Mouse (Mus musculus): ENCODE measurements at regions not wholly inside any gene's neighbourhood (a gene's known extent, or its start where the extent isn't known, plus 50 kb on each side); places are given as distances from the start of the nearest gene placed in this dataset.
A peak's percentile ranks its signal among the peaks of the same experiment; 100 is the strongest.

GRCm38 (mm10) chr1:169187658-169188057, 343.6 kb downstream of the Nuf2 start:
- Histone ChIP-seq H3K27ac (ENCODE audit: insufficient read depth, low read depth, low read length) (peak overlapping the region; percentile 92), H3K4me3 (ENCODE audit: insufficient read depth, low read depth, low read length) (no peak overlapping the region), H3K4me1 (ENCODE audit: control insufficient read depth, insufficient read depth, low read length) (peaks cover 5% of the 10 kb centered on the region)
- TF ChIP-seq POLR2A (IDR thresholded peaks at IDR 0.05; ENCODE audit: insufficient read depth, low read depth, low read length) (no peak), CTCF (IDR thresholded peaks at IDR 0.05; ENCODE audit: insufficient read depth, low read depth, low read length) (no peak)
- 14% methylated on average over 1 of the region's 1 CpGs for WGBS

- TF ChIP-seq POLR2A (IDR thresholded peaks at IDR 0.05; ENCODE audit: insufficient read depth, low read depth, low read length) (no peak), CTCF (IDR thresholded peaks at IDR 0.05; ENCODE audit: insufficient read depth, low read depth, low read length) (no peak)
- Histone ChIP-seq H3K27ac (ENCODE audit: insufficient read depth, low read depth, low read length) (no peak overlapping the region), H3K4me3 (ENCODE audit: insufficient read depth, low read depth, low read length) (no peak overlapping the region), H3K4me1 (ENCODE audit: control insufficient read depth, insufficient read depth, low read length) (no peaks in the 10 kb centered on the region)
- 93% methylated on average over 2 of the region's 2 CpGs for WGBS
Measured at GRCm38 (mm10) chr1:169170405-169170804, 360.9 kb downstream of the Nuf2 start.

- WGBS: 98% methylated on average over 4 of the region's 4 CpGs
- Histone ChIP-seq H3K4me1 (ENCODE audit: control insufficient read depth, insufficient read depth, low read length) (no peaks in the 10 kb centered on the region), H3K27ac (ENCODE audit: insufficient read depth, low read depth, low read length) (no peak overlapping the region), H3K4me3 (ENCODE audit: insufficient read depth, low read depth, low read length) (no peak overlapping the region)
- TF ChIP-seq CTCF (IDR thresholded peaks at IDR 0.05; ENCODE audit: insufficient read depth, low read depth, low read length) (no peak), POLR2A (IDR thresholded peaks at IDR 0.05; ENCODE audit: insufficient read depth, low read depth, low read length) (no peak)
Measured at GRCm38 (mm10) chr1:169168033-169168432, 363.2 kb downstream of the Nuf2 start.

GRCm38 (mm10) chr1:169166041-169166850, 365.0 kb downstream of the Nuf2 start:
- H3K4me1 ChIP-seq (ENCODE audit: control insufficient read depth, insufficient read depth, low read length): no peaks in the 10 kb centered on the region
- no peak overlapping the region for H3K27ac ChIP-seq (ENCODE audit: insufficient read depth, low read depth, low read length)
- 87% methylated on average over 5 of the region's 5 CpGs for WGBS
- no peak overlapping the region for H3K4me3 ChIP-seq (ENCODE audit: insufficient read depth, low read depth, low read length)
- no peak for TF ChIP-seq CTCF (IDR thresholded peaks at IDR 0.05; ENCODE audit: insufficient read depth, low read depth, low read length)
- no peak for TF ChIP-seq POLR2A (IDR thresholded peaks at IDR 0.05; ENCODE audit: insufficient read depth, low read depth, low read length)

GRCm38 (mm10) chr1:169160858-169161257, 370.4 kb downstream of the Nuf2 start:
- Histone ChIP-seq H3K4me1 (ENCODE audit: control insufficient read depth, insufficient read depth, low read length) (no peaks in the 10 kb centered on the region), H3K27ac (ENCODE audit: insufficient read depth, low read depth, low read length) (no peak overlapping the region), H3K4me3 (ENCODE audit: insufficient read depth, low read depth, low read length) (no peak overlapping the region)
- TF ChIP-seq CTCF (IDR thresholded peaks at IDR 0.05; ENCODE audit: insufficient read depth, low read depth, low read length) (no peak), POLR2A (IDR thresholded peaks at IDR 0.05; ENCODE audit: insufficient read depth, low read depth, low read length) (no peak)
- WGBS: 63% methylated on average over 6 of the region's 6 CpGs

- Histone ChIP-seq H3K4me3 (ENCODE audit: insufficient read depth, low read depth, low read length) (no peak overlapping the region), H3K27ac (ENCODE audit: insufficient read depth, low read depth, low read length) (no peak overlapping the region), H3K4me1 (ENCODE audit: control insufficient read depth, insufficient read depth, low read length) (no peaks in the 10 kb centered on the region)
- TF ChIP-seq CTCF (IDR thresholded peaks at IDR 0.05; ENCODE audit: insufficient read depth, low read depth, low read length): no peak
- TF ChIP-seq POLR2A (IDR thresholded peaks at IDR 0.05; ENCODE audit: insufficient read depth, low read depth, low read length): no peak
- 100% methylated on average over 1 of the region's 1 CpGs for WGBS
Measured at GRCm38 (mm10) chr1:169160220-169160619, 371.0 kb downstream of the Nuf2 start.

GRCm38 (mm10) chr1:169159786-169160185, 371.5 kb downstream of the Nuf2 start:
- H3K4me1 ChIP-seq (ENCODE audit: control insufficient read depth, insufficient read depth, low read length): no peaks in the 10 kb centered on the region
- no peak overlapping the region for H3K27ac ChIP-seq (ENCODE audit: insufficient read depth, low read depth, low read length)
- TF ChIP-seq CTCF (IDR thresholded peaks at IDR 0.05; ENCODE audit: insufficient read depth, low read depth, low read length) (no peak), POLR2A (IDR thresholded peaks at IDR 0.05; ENCODE audit: insufficient read depth, low read depth, low read length) (no peak)
- no peak overlapping the region for H3K4me3 ChIP-seq (ENCODE audit: insufficient read depth, low read depth, low read length)

GRCm38 (mm10) chr1:169157496-169157895, 373.8 kb downstream of the Nuf2 start:
- Histone ChIP-seq H3K4me1 (ENCODE audit: control insufficient read depth, insufficient read depth, low read length) (no peaks in the 10 kb centered on the region), H3K27ac (ENCODE audit: insufficient read depth, low read depth, low read length) (no peak overlapping the region), H3K4me3 (ENCODE audit: insufficient read depth, low read depth, low read length) (no peak overlapping the region)
- 87% methylated on average over 3 of the region's 3 CpGs for WGBS
- no peak for TF ChIP-seq POLR2A (IDR thresholded peaks at IDR 0.05; ENCODE audit: insufficient read depth, low read depth, low read length)
- no peak for TF ChIP-seq CTCF (IDR thresholded peaks at IDR 0.05; ENCODE audit: insufficient read depth, low read depth, low read length)

GRCm38 (mm10) chr1:169156875-169157274, 374.4 kb downstream of the Nuf2 start:
- Histone ChIP-seq H3K4me3 (ENCODE audit: insufficient read depth, low read depth, low read length) (no peak overlapping the region), H3K27ac (ENCODE audit: insufficient read depth, low read depth, low read length) (no peak overlapping the region), H3K4me1 (ENCODE audit: control insufficient read depth, insufficient read depth, low read length) (no peaks in the 10 kb centered on the region)
- TF ChIP-seq POLR2A (IDR thresholded peaks at IDR 0.05; ENCODE audit: insufficient read depth, low read depth, low read length): no peak
- TF ChIP-seq CTCF (IDR thresholded peaks at IDR 0.05; ENCODE audit: insufficient read depth, low read depth, low read length): no peak
- WGBS: 89% methylated on average over 4 of the region's 4 CpGs
